Mouse (Mus musculus) CD8-positive naive resting alpha-beta T cell, adult 2 months (primary cell): ENCODE measurements around the gene Anks6.

Source experiments
- DNase-seq, 2 experiments: peaks; one replicate each; pipeline ENCODE4 v3.0.0; 2022; ENCODE audit warnings: low read depth in 2 of 2, low spot score in 2 of 2

Gene Anks6

GRCm38 (mm10) chr4:46990281-46991015 is 66.8 kb downstream of the Anks6 start:
- no peak for DNase-seq

- no peak for DNase-seq
These were observed 67.4 kb downstream of the Anks6 start for GRCm38 (mm10) chr4:46989842-46990241.

- DNase-seq: no peak
These were observed 68.4 kb downstream of the Anks6 start for GRCm38 (mm10) chr4:46988824-46989223.

- no peak for DNase-seq
These were observed 69.0 kb downstream of the Anks6 start for GRCm38 (mm10) chr4:46988257-46988656.

- no peak for DNase-seq
These were observed 69.4 kb downstream of the Anks6 start for GRCm38 (mm10) chr4:46987809-46988208.

- DNase-seq: no peak
These were observed 71.2 kb downstream of the Anks6 start for GRCm38 (mm10) chr4:46986054-46986453.

GRCm38 (mm10) chr4:46982912-46983311 is 74.3 kb downstream of the Anks6 start:
- DNase-seq: no peak

GRCm38 (mm10) chr4:46982094-46982493 is 75.1 kb downstream of the Anks6 start:
- no peak for DNase-seq

- no peak for DNase-seq
These were observed 78.9 kb downstream of the Anks6 start for GRCm38 (mm10) chr4:46978371-46978770.

GRCm38 (mm10) chr4:46977161-46977560 is 80.1 kb downstream of the Anks6 start:
- no peak for DNase-seq

- no peak for DNase-seq
These were observed 80.6 kb downstream of the Anks6 start for GRCm38 (mm10) chr4:46976671-46977071.

GRCm38 (mm10) chr4:46973322-46973721 is 83.9 kb downstream of the Anks6 start:
- DNase-seq: no peak

GRCm38 (mm10) chr4:46967981-46968380 is 89.2 kb downstream of the Anks6 start:
- DNase-seq: no peak

GRCm38 (mm10) chr4:46966551-46966950 is 90.7 kb downstream of the Anks6 start:
- no peak for DNase-seq
